Mouse (Mus musculus) colon, adult 2 months (tissue): ENCODE data around the gene Ifrd1. TPM values are rescaled to one million over a fixed set of nuclear protein-coding genes. Genes with fewer than 3 reads are reported as not detected.

Experiments used
- polyA plus RNA-seq: library from polyadenylated mRNA; depleted of rRNA; stranded (reverse); fragments of >200 nt; gene quantifications from 2 replicates; pipeline ENCODE4 v1.2.3, GENCODE M21; 2012; rRNA removed

The Ifrd1 gene
- 28.5 and 28.6 TPM in 2 replicates for polyA plus RNA-seq

DNA sequence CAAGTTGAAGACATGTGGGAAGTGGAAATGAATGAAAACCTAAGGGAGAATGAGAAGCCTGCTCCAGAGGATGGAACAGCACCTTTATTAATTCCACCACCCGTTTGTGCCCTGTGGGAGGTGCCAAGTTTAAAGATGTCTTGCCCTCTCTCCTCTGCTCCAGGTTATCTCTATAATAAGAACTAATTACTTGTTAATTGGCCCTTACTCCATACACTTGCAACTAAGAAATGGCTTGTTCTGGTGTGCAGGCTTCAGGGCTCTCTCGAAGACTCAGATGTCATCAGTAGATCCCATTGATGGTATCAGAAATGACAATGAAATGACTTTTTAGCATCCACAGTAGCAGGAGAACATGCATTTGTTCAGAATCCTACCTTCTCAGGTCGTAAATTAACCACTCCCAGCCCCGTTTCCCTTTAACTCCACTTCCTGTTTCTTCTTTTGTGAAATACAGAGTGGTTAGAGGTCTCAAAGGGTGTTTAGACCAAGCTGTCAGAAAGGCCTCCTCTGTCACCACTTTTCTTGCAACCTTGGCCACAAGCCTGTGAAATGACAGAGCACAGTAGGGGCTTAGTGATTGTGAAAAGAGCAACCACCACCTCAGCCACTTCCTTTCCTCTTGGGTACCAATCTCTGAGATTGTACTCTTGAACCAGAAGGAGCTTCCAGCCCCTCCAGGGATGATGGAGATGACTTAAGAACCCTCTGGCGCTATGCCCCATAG is at the start of gene Ifrd1:
TSS of gene Ifrd1 (minus strand) at position 51 of the 727 bp plus-strand sequence.

DNA sequence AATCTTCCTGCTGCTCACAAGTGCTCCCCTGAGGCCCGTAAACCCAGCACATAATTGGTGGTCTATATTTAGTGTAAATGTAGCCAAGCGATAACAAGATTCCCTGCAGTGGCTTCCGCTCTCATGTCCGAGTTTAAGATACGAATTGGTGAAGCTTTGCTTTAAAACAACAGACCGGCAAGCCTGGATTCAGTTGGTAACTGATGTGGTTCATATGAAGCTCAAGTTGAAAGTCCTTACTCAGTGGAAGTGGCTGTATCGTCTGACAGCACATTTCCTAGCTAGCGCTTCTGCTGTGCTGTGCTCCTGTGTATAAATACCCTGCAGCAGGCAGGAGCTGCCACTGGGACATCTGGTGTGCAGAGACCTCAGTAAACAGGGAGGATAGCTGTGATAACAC is 49.0 kb downstream of the Ifrd1 start, which contains the start of gene Lsmem1:
TSS of gene Lsmem1 (minus strand) at position 189 of the 400 bp plus-strand sequence.

Other genes starting within 250 kb of the Ifrd1 start
- gene Arl4a, start 210.5 kb downstream of the Ifrd1 start, polyA plus RNA-seq: 8.4 and 12.9 TPM in 2 replicates
- 119 and 165 TPM in 2 replicates for gene Scin, start 114.3 kb downstream of the Ifrd1 start, polyA plus RNA-seq
- not detected in 2 replicates for gene Lsmem1, start 49.0 kb downstream of the Ifrd1 start, polyA plus RNA-seq
- gene Zfp277, start 197.4 kb upstream of the Ifrd1 start, polyA plus RNA-seq: 2.1 and 2.5 TPM in 2 replicates
- 1.2 and 1.4 TPM in 2 replicates for gene Dock4, start 197.4 kb upstream of the Ifrd1 start, polyA plus RNA-seq